Mouse (Mus musculus): ENCODE data around the gene Klra10.
"Not testable (repeated sequence)": the region's sequence is repeated elsewhere in the genome, so short reads cannot be mapped to it uniquely, and the experiment has no call there.

Gene Klra10

GRCm38 (mm10) chr6:130281828-130282227 is at the start of gene Klra10:
Klra10 (minus strand) TSS chr6:130281928.
- in situ Hi-C loops (cut with MboI; ENCODE audit: low pct_unique_long_range_greater_than_20kb in 1 of 2, low sequenced_read_pairs in 2 of 2, unreplicated experiment in 1 of 2) = not testable (repeated sequence)

- in situ Hi-C loops (cut with MboI; ENCODE audit: low pct_unique_long_range_greater_than_20kb in 1 of 2, low sequenced_read_pairs in 2 of 2, unreplicated experiment in 1 of 2) = no loop called here
These were observed 6.4 kb upstream of the Klra10 start for GRCm38 (mm10) chr6:130287984-130288649.

GRCm38 (mm10) chr6:130255326-130255725 is 26.4 kb downstream of the Klra10 start:
- in situ Hi-C loops (cut with MboI; ENCODE audit: low pct_unique_long_range_greater_than_20kb in 1 of 2, low sequenced_read_pairs in 2 of 2, unreplicated experiment in 1 of 2) = no loop called here

DNA sequence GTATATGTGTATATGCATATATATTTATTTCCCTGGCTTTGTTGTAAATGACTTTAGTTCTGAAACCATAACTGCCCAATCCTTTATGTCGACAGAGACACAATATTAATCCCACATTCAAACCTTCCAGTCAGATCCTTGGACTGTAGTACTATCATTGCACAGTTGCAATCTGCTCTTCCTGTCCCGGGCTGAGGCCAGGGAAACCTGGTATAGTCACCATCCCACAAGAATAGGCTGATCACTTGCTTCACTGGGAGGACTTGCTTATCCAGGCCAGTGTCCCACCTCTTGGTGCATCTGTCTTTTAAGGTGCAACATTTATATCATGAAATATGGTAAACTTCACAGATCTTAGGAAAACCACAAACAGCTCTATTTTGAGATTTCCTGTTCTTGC is 44.2 kb downstream of the Klra10 start:
- in situ Hi-C loops (cut with MboI; ENCODE audit: low pct_unique_long_range_greater_than_20kb in 1 of 2, low sequenced_read_pairs in 2 of 2, unreplicated experiment in 1 of 2) = no loop called here

DNA sequence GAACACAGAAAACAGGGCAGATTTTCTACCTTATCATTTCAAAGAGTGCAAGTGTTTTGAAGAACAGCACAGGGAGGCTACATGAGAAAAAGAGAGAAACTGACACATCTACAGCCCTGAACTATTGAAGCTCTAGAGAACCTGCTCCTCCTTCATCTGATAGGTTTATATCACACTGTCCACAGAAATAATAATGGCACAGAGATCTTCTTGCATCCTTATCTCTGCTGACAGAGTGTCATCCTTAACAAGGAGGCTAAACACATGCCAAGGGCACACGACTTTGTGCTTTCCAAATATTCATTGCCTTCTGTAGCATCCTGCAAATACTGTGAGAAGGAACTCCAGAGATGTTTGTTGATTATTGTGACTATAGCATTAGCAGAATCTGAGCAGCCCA is 45.1 kb downstream of the Klra10 start:
- in situ Hi-C loops (cut with MboI; ENCODE audit: low pct_unique_long_range_greater_than_20kb in 1 of 2, low sequenced_read_pairs in 2 of 2, unreplicated experiment in 1 of 2) = no loop called here

DNA sequence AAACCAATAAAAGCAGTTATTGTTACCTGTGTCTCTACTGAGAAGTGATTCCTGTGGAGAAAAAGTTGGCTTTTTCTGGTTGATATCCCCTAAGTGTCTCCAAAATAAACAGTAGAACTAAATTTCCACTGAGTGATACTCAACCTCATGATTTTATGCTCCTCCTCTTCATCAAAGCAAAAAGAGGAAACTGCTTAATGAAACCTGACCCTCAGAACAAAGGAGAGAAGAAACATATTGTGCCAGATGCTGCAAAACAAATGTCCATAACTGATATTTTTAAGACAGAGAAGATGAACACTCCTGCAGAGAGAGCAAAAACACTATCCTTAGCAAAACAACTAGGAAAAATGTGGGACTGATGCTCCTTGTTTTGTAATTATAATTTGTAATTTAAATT is 48.5 kb downstream of the Klra10 start, which contains the start of gene Klra7:
Gene Klra7 (minus strand): TSS at position 101 of the 400 bp plus-strand sequence.
- in situ Hi-C loops (cut with MboI; ENCODE audit: low pct_unique_long_range_greater_than_20kb in 1 of 2, low sequenced_read_pairs in 2 of 2, unreplicated experiment in 1 of 2) = no loop called here

Data from mouse embryonic stem cell (cell line).